Comparison of ENCODE assay signal across 8 mouse cellular contexts in the genomic region with DNA sequence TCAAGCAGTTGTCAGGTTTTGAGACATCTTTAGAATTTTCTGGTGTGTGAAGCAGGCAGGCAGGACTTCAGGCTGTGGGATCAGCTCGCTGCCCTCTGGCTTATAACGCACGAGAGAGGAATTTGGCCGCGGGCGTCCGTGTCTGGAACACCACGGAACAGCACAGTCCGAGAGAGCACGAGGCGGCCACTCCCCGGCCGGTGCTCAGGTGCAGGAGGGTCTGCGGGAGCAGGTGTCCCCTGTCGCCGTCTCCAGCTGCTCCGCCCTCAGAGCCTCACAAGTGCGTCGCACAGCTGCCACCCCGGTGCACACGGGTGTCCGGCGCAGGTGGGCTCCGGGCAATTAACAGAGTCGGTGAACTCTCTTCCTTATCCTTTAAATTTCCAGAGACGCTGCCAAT. TPM values are rescaled to one million over a fixed set of nuclear protein-coding genes. Genes with fewer than 3 reads are reported as not detected.
A peak's percentile ranks its signal among the peaks of the same experiment; 100 is the strongest.
DNase-seq lines count a peak whose midpoint lies in the region; ATAC-seq and TF ChIP-seq lines count a peak whose summit lies in the region.

No protein-coding gene starts in this region.

- H3K4me2 ChIP-seq in embryonic facial prominence, embryonic 15.5 days (replicated peaks): peak overlapping the region; percentile 100
- peak overlapping the region; percentile 100 for H3K4me2 ChIP-seq in intestine, embryonic 16.5 days (ENCODE audit: low read depth, low read length)
- peak overlapping the region; percentile 96 for H3K4me2 ChIP-seq in neural tube, embryonic 15.5 days

- intact Hi-C loops in left cerebral cortex, postnatal 36 days (cut with DNase I): no loop called here

- WGBS in embryonic facial prominence, embryonic 15.5 days: 2% methylated on average over 26 of the region's 26 CpGs
- under 1% methylated on average over 26 of the region's 26 CpGs for WGBS in intestine, embryonic 16.5 days
- under 1% methylated on average over 26 of the region's 26 CpGs for WGBS in neural tube, embryonic 15.5 days

- no peak for ATAC-seq in embryonic facial prominence, embryonic 15.5 days (ENCODE audit: insufficient number of reproducible peaks, low FRiP score, low TSS enrichment, low read depth)
- ATAC-seq in intestine, embryonic 16.5 days: no peak
- ATAC-seq in neural tube, embryonic 15.5 days (ENCODE audit: low FRiP score): no peak

- TF ChIP-seq CTCF in layer of hippocampus, adult 2 months (conservative IDR thresholded peaks at IDR 0.05): no peak

- no peaks in the 10 kb centered on the region for H3K36me3 ChIP-seq in embryonic facial prominence, embryonic 15.5 days
- no peaks in the 10 kb centered on the region for H3K36me3 ChIP-seq in intestine, embryonic 16.5 days (ENCODE audit: control insufficient read depth, insufficient read depth, low read length)
- no peaks in the 10 kb centered on the region for H3K36me3 ChIP-seq in neural tube, embryonic 15.5 days

- peaks cover 43% of the 10 kb centered on the region for H3K27me3 ChIP-seq in embryonic facial prominence, embryonic 15.5 days
- H3K27me3 ChIP-seq in intestine, embryonic 16.5 days (replicated peaks; ENCODE audit: control insufficient read depth, insufficient read depth, low read length): peaks cover 48% of the 10 kb centered on the region
- peaks cover 50% of the 10 kb centered on the region for H3K27me3 ChIP-seq in neural tube, embryonic 15.5 days (replicated peaks)

- no peak overlapping the region for H3K9ac ChIP-seq in embryonic facial prominence, embryonic 15.5 days
- H3K9ac ChIP-seq in intestine, embryonic 16.5 days (ENCODE audit: low read depth, low read length): peak overlapping the region; percentile 40; the same call in 1 of the 2 replicates
- peak overlapping the region; percentile 54 for H3K9ac ChIP-seq in neural tube, embryonic 15.5 days (replicated peaks)

- peak overlapping the region; percentile 70 for H3K4me3 ChIP-seq in layer of hippocampus, adult 2 months
- peak overlapping the region; percentile 64 for H3K4me3 ChIP-seq in embryonic facial prominence, embryonic 15.5 days (replicated peaks)
- H3K4me3 ChIP-seq in intestine, embryonic 16.5 days (ENCODE audit: low read length): peak overlapping the region; percentile 67
- H3K4me3 ChIP-seq in neural tube, embryonic 15.5 days (replicated peaks): peak overlapping the region; percentile 52

- H3K4me1 ChIP-seq in embryonic facial prominence, embryonic 15.5 days: peaks cover 17% of the 10 kb centered on the region
- H3K4me1 ChIP-seq in intestine, embryonic 16.5 days (ENCODE audit: control insufficient read depth, insufficient read depth, low read length): peaks cover 11% of the 10 kb centered on the region
- H3K4me1 ChIP-seq in neural tube, embryonic 15.5 days: peaks cover 24% of the 10 kb centered on the region

- H3K9me3 ChIP-seq in embryonic facial prominence, embryonic 15.5 days (replicated peaks): no peaks in the 10 kb centered on the region
- no peaks in the 10 kb centered on the region for H3K9me3 ChIP-seq in intestine, embryonic 16.5 days (ENCODE audit: control insufficient read depth, low read length)
- no peaks in the 10 kb centered on the region for H3K9me3 ChIP-seq in neural tube, embryonic 15.5 days (replicated peaks)

- DNase-seq in layer of hippocampus, adult 2 months (ENCODE audit: low spot score in 2 of 2): no peak
- no peak for DNase-seq in layer of hippocampus, postnatal 10 days (ENCODE audit: low spot score in 2 of 2)
- no peak for DNase-seq in right cerebral cortex, postnatal 10 days (ENCODE audit: low spot score in 2 of 2)
- DNase-seq in left cerebral cortex, postnatal 36 days (ENCODE audit: low spot score in 2 of 2): no peak
- no peak for DNase-seq in MN1 (ENCODE audit: low spot score)

- H3K27ac ChIP-seq in layer of hippocampus, adult 2 months: no peak overlapping the region
- no peak overlapping the region for H3K27ac ChIP-seq in embryonic facial prominence, embryonic 15.5 days (replicated peaks)
- no peak overlapping the region for H3K27ac ChIP-seq in intestine, embryonic 16.5 days (ENCODE audit: low read length)
- no peak overlapping the region for H3K27ac ChIP-seq in neural tube, embryonic 15.5 days (replicated peaks)

RNA-seq across cellular contexts. Expression of a gene that starts 0.9 kb away (rescaled TPM):
- 1 to 10 TPM; 2.3 to 3.3 TPM for total RNA-seq in layer of hippocampus, adult 2 months (2021)
- 1 to 10 TPM; 2.1 to 3.0 TPM for total RNA-seq in layer of hippocampus, postnatal 10 days (2021)
- polyA plus RNA-seq in embryonic facial prominence, embryonic 15.5 days (2015; fragmentation: Nextera tagmentation; extraction: Ambion mirVana): 5.5 and 6.2 TPM in 2 replicates
- polyA plus RNA-seq in intestine, embryonic 16.5 days (2015; fragmentation: Nextera tagmentation; extraction: Ambion mirVana): 0.83 and 1.1 TPM in 2 replicates
- 0.51 and 1.4 TPM in 2 replicates for polyA plus RNA-seq in neural tube, embryonic 15.5 days (2015; fragmentation: Nextera tagmentation; extraction: Ambion mirVana)
- 1 to 10 TPM; 4.4 to 5.2 TPM for total RNA-seq in left cerebral cortex, postnatal 36 days (2021)
